Mouse (Mus musculus) embryonic stem cell, embryonic (primary cell): ENCODE measurements around the gene Olfr584.

Experiments used
- CTCF ChIA-PET, 4 experiments: fragments of 300-600 bp in 2 of 4; fragments of 350-600 bp in 2 of 4; sonication (Branson Sonifier 250); formaldehyde crosslinking; loops; one replicate each; lab custom pipeline; 2022; ENCODE audit warnings: inconsistent platforms in 2 of 4; lab: Charles Lee
- POLR2A ChIA-PET, 4 experiments: fragments of 300-600 bp in 2 of 4; fragments of 350-600 bp in 2 of 4; sonication (Branson Sonifier 250); formaldehyde crosslinking; loops; one replicate each; lab custom pipeline; 2022; ENCODE audit warnings: antibody characterized with exemption in 4 of 4, inconsistent platforms in 1 of 4; lab: Charles Lee

The Olfr584 gene

GRCm38 (mm10) chr7:103081585-103081984 is at the start of gene Olfr584:
Olfr584 (plus strand) TSS chr7:103081885.
- ChIA-PET CTCF (no interaction called here), POLR2A (no interaction called here)

DNA sequence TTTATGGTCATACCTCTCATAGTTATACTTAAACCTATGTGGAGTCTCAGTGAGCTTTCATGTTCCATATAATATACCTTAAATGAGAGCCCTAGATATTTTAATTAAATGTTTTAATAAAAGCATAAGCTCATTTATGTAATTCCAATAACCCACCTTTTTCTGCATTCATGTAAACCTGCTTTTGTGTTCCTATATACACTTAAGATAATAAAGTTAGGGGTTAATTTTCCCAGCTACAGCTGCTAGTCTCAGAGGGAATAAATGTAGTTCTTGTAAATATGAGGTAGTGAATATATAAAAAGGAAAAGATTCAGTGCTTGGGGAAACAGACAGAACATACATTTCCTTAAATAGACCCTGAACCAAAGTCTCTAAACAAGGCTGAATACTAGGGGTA is 44.0 kb upstream of the Olfr584 start, which contains the start of gene Olfr582:
Gene Olfr582 (plus strand): TSS at position 301 of the 400 bp plus-strand sequence.
- ChIA-PET POLR2A (no interaction called here), CTCF (no interaction called here)

DNA sequence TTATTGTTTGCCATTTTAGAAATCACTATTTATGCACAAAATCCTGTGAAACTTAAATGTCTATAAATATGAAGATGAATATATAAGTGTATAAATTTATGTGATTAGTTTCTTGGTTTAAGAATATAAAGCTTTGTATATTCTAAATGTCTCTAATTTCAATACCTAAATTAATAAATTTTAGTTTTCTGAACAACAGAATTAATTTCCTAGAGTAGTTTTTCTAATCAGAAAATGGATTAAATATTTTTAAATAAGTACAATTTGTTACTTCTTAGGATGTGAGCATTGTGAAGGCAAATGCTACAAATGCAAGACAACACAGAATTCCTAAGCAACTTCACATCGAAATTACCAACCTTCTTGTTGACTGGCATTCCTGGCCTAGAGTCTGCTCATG is 30.7 kb upstream of the Olfr584 start, which contains the start of gene Olfr583:
Gene Olfr583 (plus strand): TSS at position 301 of the 400 bp plus-strand sequence.
- POLR2A ChIA-PET: no interaction called here
- CTCF ChIA-PET: no interaction called here

GRCm38 (mm10) chr7:103097420-103097819 is 15.7 kb downstream of the Olfr584 start, which contains the start of gene Olfr585:
Olfr585 (plus strand) TSS chr7:103097720.
- ChIA-PET POLR2A (no interaction called here), CTCF (no interaction called here)

DNA sequence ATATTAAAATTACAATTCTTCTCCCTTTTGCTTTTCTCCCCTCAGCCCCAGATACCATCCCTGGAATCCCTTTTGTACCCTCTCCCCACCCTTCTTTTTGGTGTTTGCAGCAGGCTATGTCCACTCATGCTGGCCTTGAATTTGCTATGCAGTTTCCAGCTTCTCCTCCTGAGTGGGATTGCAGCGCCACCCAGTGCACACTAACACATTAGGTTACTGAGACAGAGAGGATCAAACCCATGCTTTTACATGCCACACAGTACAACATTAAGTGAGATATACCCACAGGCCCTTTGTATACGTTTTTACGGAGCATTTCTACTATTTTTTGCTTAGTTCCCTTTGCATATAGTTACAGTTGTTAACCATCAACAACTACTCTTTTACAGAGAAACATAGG is 37.7 kb downstream of the Olfr584 start:
- ChIA-PET CTCF (interaction anchor here in 3 of 4 experiments (0.5 to 1.0 kb wide), 3 partner anchors 103 to 612 kb away, joined by 3 to 5 read pairs (median 3); no protein-coding TSS in a partner anchor), POLR2A (no interaction called here)

DNA sequence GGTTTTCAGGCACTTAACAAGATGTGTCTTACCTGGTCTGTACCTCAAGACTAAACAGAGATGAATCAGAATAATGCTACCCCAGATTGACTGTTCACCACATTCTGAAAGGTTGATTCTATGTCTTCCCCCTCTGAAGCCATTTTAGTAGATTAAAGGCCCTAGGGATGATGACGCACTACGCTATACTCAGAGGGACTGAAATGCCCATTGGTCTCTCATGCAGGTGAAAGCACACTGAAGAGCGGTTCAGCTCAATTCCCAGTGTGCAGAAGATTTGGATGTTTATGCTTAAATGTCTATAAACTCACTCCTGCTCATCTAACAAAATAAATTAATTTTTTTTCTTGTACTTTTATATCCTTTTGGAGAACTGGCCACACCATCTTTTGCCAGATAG is 43.9 kb downstream of the Olfr584 start, which contains the start of gene Olfr586:
Gene Olfr586 (minus strand): TSS at position 101 of the 400 bp plus-strand sequence.
- ChIA-PET POLR2A (interaction anchor here in 2 of 4 experiments (0.6 kb wide), 2 partner anchors 451 to 1551 kb away, joined by 3 to 4 read pairs; no protein-coding TSS in a partner anchor), CTCF (interaction anchor here in 1 of 4 experiments (0.9 kb wide), 1 partner anchor 612 kb away, joined by 3 read pairs; no protein-coding TSS in a partner anchor)
